Mouse (Mus musculus): ENCODE results near the gene Prmt1. TPM values are rescaled to one million over a fixed set of nuclear protein-coding genes. Genes with fewer than 3 reads are reported as not detected.
A peak's percentile ranks its signal among the peaks of the same experiment; 100 is the strongest.

Prmt1 gene
- polyA plus RNA-seq, 1 experiment from 2014 or later, result 315 TPM

GRCm38 (mm10) chr7:45008411-45008810 is 22.0 kb upstream of the Prmt1 start:
- Histone ChIP-seq H3K4me3 (no peak overlapping the region), H3K4me1 (replicated peaks) (peaks cover 5% of the 10 kb centered on the region), H3K9ac (no peak overlapping the region), H3K36me3 (peaks cover 91% of the 10 kb centered on the region), H3K9me3 (replicated peaks) (no peaks in the 10 kb centered on the region), H3K27me3 (no peaks in the 10 kb centered on the region), H3K4me2 (no peak overlapping the region), H3K27ac (no peak overlapping the region)
- WGBS, result 93% methylated on average over 19 of the region's 19 CpGs
- ATAC-seq (replicated peaks; ENCODE audit: insufficient number of reproducible peaks, insufficient read depth, low FRiP score, low read depth), result no peak

DNA sequence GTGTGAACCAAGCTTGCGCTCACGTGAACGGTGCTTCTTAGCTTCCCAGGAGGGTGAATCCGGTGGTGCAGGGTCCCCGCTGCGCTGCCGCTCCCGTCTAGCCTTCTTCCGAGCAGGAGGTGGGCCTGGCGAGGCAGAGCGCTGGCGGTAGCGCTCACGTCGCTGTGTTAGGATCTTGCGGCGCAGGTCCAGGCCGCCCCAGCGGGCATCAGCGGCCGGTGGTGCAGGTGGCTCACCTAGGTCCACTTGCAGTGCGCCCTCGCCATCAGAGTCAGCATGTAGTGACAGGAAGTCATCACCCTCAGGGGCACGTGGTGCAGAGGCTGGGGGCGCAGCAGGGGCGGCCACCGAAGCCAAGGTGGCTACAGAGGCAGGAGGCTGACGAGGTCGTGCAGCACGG is 21.5 kb upstream of the Prmt1 start:
- Histone ChIP-seq H3K27me3 (no peaks in the 10 kb centered on the region), H3K9ac (no peak overlapping the region), H3K4me1 (replicated peaks) (peaks cover 5% of the 10 kb centered on the region), H3K27ac (no peak overlapping the region), H3K36me3 (peaks cover 93% of the 10 kb centered on the region), H3K4me3 (no peak overlapping the region), H3K4me2 (no peak overlapping the region), H3K9me3 (replicated peaks) (no peaks in the 10 kb centered on the region)
- ATAC-seq (replicated peaks; ENCODE audit: insufficient number of reproducible peaks, insufficient read depth, low FRiP score, low read depth), result no peak
- WGBS, result 91% methylated on average over 30 of the region's 30 CpGs

DNA sequence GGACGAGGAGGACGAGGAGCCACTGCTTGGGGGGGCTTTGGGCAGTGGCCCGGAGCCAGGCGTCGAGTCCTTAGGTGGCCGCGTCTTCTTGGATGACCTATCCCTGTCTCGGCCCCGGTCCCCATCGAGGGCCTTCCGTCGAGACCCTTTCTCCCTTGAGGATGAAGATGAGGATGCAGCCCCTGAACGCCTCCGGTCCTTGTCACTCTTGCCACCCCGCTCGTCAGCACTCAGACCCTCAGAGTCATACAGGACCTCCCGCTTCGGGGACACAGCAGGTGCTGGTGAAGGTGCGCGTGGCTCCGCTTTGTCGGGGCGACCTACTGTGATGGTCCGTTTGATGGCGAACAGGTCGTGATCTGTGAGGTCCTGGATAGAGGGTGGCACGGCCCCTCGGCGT is 20.8 kb upstream of the Prmt1 start:
- no peak overlapping the region for H3K4me2 ChIP-seq
- H3K4me3 ChIP-seq, result no peak overlapping the region
- peaks cover 5% of the 10 kb centered on the region for H3K4me1 ChIP-seq (replicated peaks)
- H3K27me3 ChIP-seq, result no peaks in the 10 kb centered on the region
- no peaks in the 10 kb centered on the region for H3K9me3 ChIP-seq (replicated peaks)
- H3K36me3 ChIP-seq, result peaks cover 94% of the 10 kb centered on the region
- no peak overlapping the region for H3K9ac ChIP-seq
- ATAC-seq (replicated peaks; ENCODE audit: insufficient number of reproducible peaks, insufficient read depth, low FRiP score, low read depth), result no peak
- 95% methylated on average over 29 of the region's 29 CpGs for WGBS
- H3K27ac ChIP-seq, result no peak overlapping the region

DNA sequence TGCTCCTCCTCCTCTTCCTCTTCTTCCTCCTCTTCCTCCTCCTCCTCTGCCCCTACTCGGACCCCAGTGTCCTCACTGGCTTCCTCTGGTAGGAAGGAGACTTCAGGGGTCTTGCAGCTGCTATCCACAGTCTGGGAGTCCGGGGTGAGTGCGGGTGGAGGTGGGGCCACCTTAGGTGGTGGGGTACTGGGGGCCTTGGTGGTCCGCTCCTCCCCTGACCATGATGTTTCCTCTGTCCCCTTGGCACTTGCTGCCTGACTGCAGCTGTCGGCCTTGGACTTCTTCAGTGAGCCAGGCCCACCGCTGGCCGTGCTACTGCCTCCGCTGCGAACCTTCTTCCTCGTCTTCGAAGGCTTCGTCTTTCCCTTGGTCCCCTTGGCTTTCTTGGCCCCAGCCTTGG is 20.1 kb upstream of the Prmt1 start:
- Histone ChIP-seq H3K9ac (no peak overlapping the region), H3K9me3 (replicated peaks) (no peaks in the 10 kb centered on the region), H3K27me3 (no peaks in the 10 kb centered on the region), H3K36me3 (peaks cover 94% of the 10 kb centered on the region), H3K4me1 (replicated peaks) (peaks cover 10% of the 10 kb centered on the region), H3K4me3 (no peak overlapping the region), H3K27ac (no peak overlapping the region), H3K4me2 (no peak overlapping the region)
- 93% methylated on average over 12 of the region's 12 CpGs for WGBS
- ATAC-seq (replicated peaks; ENCODE audit: insufficient number of reproducible peaks, insufficient read depth, low FRiP score, low read depth), result no peak

GRCm38 (mm10) chr7:45005321-45005992 is 19.1 kb upstream of the Prmt1 start:
- Histone ChIP-seq H3K4me2 (no peak overlapping the region), H3K27ac (no peak overlapping the region), H3K36me3 (peaks cover 97% of the 10 kb centered on the region), H3K4me3 (no peak overlapping the region), H3K9me3 (replicated peaks) (no peaks in the 10 kb centered on the region), H3K9ac (no peak overlapping the region), H3K27me3 (no peaks in the 10 kb centered on the region), H3K4me1 (replicated peaks) (peaks cover 19% of the 10 kb centered on the region)
- ATAC-seq (replicated peaks; ENCODE audit: insufficient number of reproducible peaks, insufficient read depth, low FRiP score, low read depth), result no peak
- 78% methylated on average over 6 of the region's 6 CpGs for WGBS

- Histone ChIP-seq H3K9ac (no peak overlapping the region), H3K27me3 (no peaks in the 10 kb centered on the region), H3K27ac (peak overlapping the region; percentile 37; the same call in 1 of the 2 replicates), H3K4me1 (replicated peaks) (peaks cover 27% of the 10 kb centered on the region), H3K4me3 (no peak overlapping the region), H3K4me2 (no peak overlapping the region), H3K9me3 (replicated peaks) (no peaks in the 10 kb centered on the region), H3K36me3 (peaks cover 91% of the 10 kb centered on the region)
- ATAC-seq (replicated peaks; ENCODE audit: insufficient number of reproducible peaks, insufficient read depth, low FRiP score, low read depth), result no peak
- WGBS, result 62% methylated on average over 3 of the region's 3 CpGs
Measured at GRCm38 (mm10) chr7:45004546-45004945, 18.2 kb upstream of the Prmt1 start.

GRCm38 (mm10) chr7:45002440-45002839 is 16.1 kb upstream of the Prmt1 start:
- no peak overlapping the region for H3K9ac ChIP-seq
- no peak overlapping the region for H3K4me3 ChIP-seq
- H3K9me3 ChIP-seq (replicated peaks), result no peaks in the 10 kb centered on the region
- no peak for ATAC-seq (replicated peaks; ENCODE audit: insufficient number of reproducible peaks, insufficient read depth, low FRiP score, low read depth)
- H3K4me2 ChIP-seq, result no peak overlapping the region
- peaks cover 70% of the 10 kb centered on the region for H3K36me3 ChIP-seq
- 77% methylated on average over 7 of the region's 7 CpGs for WGBS
- H3K4me1 ChIP-seq (replicated peaks), result peaks cover 42% of the 10 kb centered on the region
- H3K27me3 ChIP-seq, result no peaks in the 10 kb centered on the region
- H3K27ac ChIP-seq, result no peak overlapping the region

GRCm38 (mm10) chr7:45000539-45001114 is 14.3 kb upstream of the Prmt1 start:
- H3K4me3 ChIP-seq, result no peak overlapping the region
- peaks cover 52% of the 10 kb centered on the region for H3K4me1 ChIP-seq (replicated peaks)
- no peak overlapping the region for H3K27ac ChIP-seq
- peaks cover 52% of the 10 kb centered on the region for H3K36me3 ChIP-seq
- no peak for ATAC-seq (replicated peaks; ENCODE audit: insufficient number of reproducible peaks, insufficient read depth, low FRiP score, low read depth)
- WGBS, result 76% methylated on average over 21 of the region's 21 CpGs
- no peaks in the 10 kb centered on the region for H3K9me3 ChIP-seq (replicated peaks)
- H3K9ac ChIP-seq, result no peak overlapping the region
- H3K27me3 ChIP-seq, result no peaks in the 10 kb centered on the region
- no peak overlapping the region for H3K4me2 ChIP-seq

DNA sequence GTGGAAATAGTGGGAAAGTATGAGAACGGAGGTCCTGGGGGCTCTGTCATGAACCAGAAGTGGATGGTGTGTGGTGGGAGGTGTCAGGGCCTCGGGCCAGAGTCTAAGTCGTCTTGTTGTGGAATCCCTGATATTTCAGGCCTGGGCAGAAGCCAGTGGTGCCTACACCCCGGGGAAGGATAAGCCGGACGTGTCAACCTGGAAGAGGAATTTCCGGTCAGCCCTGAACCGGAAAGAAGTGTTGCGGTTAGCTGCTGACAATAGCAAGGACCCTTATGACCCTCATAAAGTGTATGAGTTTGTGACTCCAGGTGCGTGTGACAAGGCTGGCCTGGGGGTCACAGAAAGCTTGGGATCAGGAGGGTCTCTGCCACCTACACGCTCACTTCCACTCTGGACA is 13.4 kb upstream of the Prmt1 start:
- no peak for ATAC-seq (replicated peaks; ENCODE audit: insufficient number of reproducible peaks, insufficient read depth, low FRiP score, low read depth)
- no peaks in the 10 kb centered on the region for H3K27me3 ChIP-seq
- H3K9ac ChIP-seq, result no peak overlapping the region
- peak overlapping the region; percentile 91 for H3K4me2 ChIP-seq
- WGBS, result 42% methylated on average over 11 of the region's 11 CpGs
- no peak overlapping the region for H3K4me3 ChIP-seq
- H3K36me3 ChIP-seq, result peaks cover 50% of the 10 kb centered on the region
- peaks cover 48% of the 10 kb centered on the region for H3K4me1 ChIP-seq (replicated peaks)
- no peaks in the 10 kb centered on the region for H3K9me3 ChIP-seq (replicated peaks)
- peak overlapping the region; percentile 45; the same call in 1 of the 2 replicates for H3K27ac ChIP-seq

DNA sequence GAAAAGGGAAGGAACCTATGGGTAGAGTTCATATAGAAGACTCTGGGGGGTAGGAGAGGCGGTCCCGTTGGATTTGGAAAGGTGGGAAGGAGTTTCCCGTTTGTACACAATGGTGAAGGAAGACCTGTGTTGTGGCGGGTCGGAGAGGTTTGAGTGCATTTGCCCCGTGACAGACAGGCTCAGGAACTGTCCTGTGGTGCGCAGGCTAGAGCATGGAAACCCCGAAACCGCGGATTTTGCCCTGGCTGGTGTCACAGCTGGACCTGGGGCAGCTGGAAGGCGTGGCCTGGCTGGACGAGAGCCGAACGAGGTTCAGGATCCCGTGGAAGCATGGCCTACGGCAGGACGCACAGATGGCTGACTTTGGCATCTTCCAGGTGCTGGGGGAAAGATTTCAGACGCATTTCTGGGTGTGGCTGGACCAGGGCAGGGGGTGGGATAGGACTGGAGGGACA is 12.2 kb upstream of the Prmt1 start, which contains the start of gene Bcl2l12:
Gene Bcl2l12, minus strand, starts transcription at position 212 of the 455 bp plus-strand sequence.
- Histone ChIP-seq H3K4me2 (peak within 1 kb of the TSS; percentile 91), H3K27ac (peak within 1 kb of the TSS; percentile 90), H3K36me3 (peaks cover 46% of the 10 kb centered on the region), H3K27me3 (no peaks in the 10 kb centered on the region), H3K9me3 (replicated peaks) (no peaks in the 10 kb centered on the region), H3K4me3 (peak within 1 kb of the TSS; percentile 76), H3K4me1 (replicated peaks) (peaks cover 48% of the 10 kb centered on the region), H3K9ac (peak within 1 kb of the TSS; percentile 79)
- 2% methylated on average over 18 of the region's 18 CpGs for WGBS
- ATAC-seq (replicated peaks; ENCODE audit: insufficient number of reproducible peaks, insufficient read depth, low FRiP score, low read depth), result no peak

- Histone ChIP-seq H3K27me3 (no peaks in the 10 kb centered on the region), H3K9me3 (replicated peaks) (no peaks in the 10 kb centered on the region), H3K4me1 (replicated peaks) (peaks cover 48% of the 10 kb centered on the region), H3K36me3 (peaks cover 46% of the 10 kb centered on the region), H3K4me3 (peak overlapping the region; percentile 76), H3K9ac (peak overlapping the region; percentile 79), H3K27ac (peak overlapping the region; percentile 90), H3K4me2 (peak overlapping the region; percentile 91)
- ATAC-seq (replicated peaks; ENCODE audit: insufficient number of reproducible peaks, insufficient read depth, low FRiP score, low read depth), result peak; percentile 2; the same call in 1 of the 2 replicates
- 1% methylated on average over 15 of the region's 15 CpGs for WGBS
Measured at GRCm38 (mm10) chr7:44997940-44998428, 11.6 kb upstream of the Prmt1 start.

Measured in heart, embryonic 15.5 days (tissue).